Mouse (Mus musculus) neural tube, embryonic 12.5 days (tissue): ENCODE measurements around the gene Tnfrsf1a. TPM values are rescaled to one million over a fixed set of nuclear protein-coding genes. Genes with fewer than 3 reads are reported as not detected.
"Not testable (repeated sequence)": the region's sequence is repeated elsewhere in the genome, so short reads cannot be mapped to it uniquely, and the experiment has no call there.

Experiments
- ATAC-seq: fragments of 200-750 bp; cut with Nextera tagmentation; 2 replicates; pipeline ENCODE4 v1.8.0; 2017; ENCODE audit warnings: low read depth, mild to moderate bottlenecking, moderate TSS enrichment, moderate library complexity; ENCODE audit not compliant: low FRiP score
- H3K27ac ChIP-seq: fragments of 300-500 bp; sonication (generic); 2 replicates; pipeline ENCODE4 v1.5.1; 2016
- H3K27me3 ChIP-seq: fragments of 300-500 bp; sonication (generic); replicated peaks from 2 replicates; pipeline ENCODE4 v1.6.1; 2016; ENCODE audit warnings: mild to moderate bottlenecking
- H3K36me3 ChIP-seq: fragments of 300-500 bp; sonication (generic); 2 replicates; pipeline ENCODE4 v1.6.1; 2016; ENCODE audit warnings: mild to moderate bottlenecking
- H3K4me1 ChIP-seq: fragments of 300-500 bp; sonication (generic); 2 replicates; pipeline ENCODE4 v1.6.1; 2016
- H3K4me2 ChIP-seq: fragments of 300-500 bp; sonication (generic); replicated peaks from 2 replicates; pipeline ENCODE4 v1.6.1; 2016; ENCODE audit warnings: mild to moderate bottlenecking
- H3K4me3 ChIP-seq: fragments of 300-500 bp; sonication (generic); 2 replicates; pipeline ENCODE4 v1.5.1; 2016
- H3K9ac ChIP-seq: fragments of 300-500 bp; sonication (generic); 2 replicates; pipeline ENCODE4 v1.6.1; 2016; ENCODE audit warnings: mild to moderate bottlenecking
- H3K9me3 ChIP-seq: fragments of 300-500 bp; sonication (generic); 2 replicates; pipeline ENCODE4 v1.6.1; 2016; ENCODE audit warnings: mild to moderate bottlenecking
- WGBS: fragments of 180-500 bp; shearing (Covaris S2); methylation state at CpG from one replicate; pipeline ENCODE4 v1.1.7; 2016; 5-methylcytosine and 5-hydroxymethylcytosine counted together
- polyA plus RNA-seq: library from polyadenylated mRNA; unstranded; fragments of >200 nt; fragmentation: Nextera tagmentation; extraction: Ambion mirVana; gene quantifications from 2 replicates; pipeline ENCODE4 v1.2.1, GENCODE M21; 2016

Tnfrsf1a gene
- polyA plus RNA-seq, result 22.7 and 23.3 TPM in 2 replicates

DNA sequence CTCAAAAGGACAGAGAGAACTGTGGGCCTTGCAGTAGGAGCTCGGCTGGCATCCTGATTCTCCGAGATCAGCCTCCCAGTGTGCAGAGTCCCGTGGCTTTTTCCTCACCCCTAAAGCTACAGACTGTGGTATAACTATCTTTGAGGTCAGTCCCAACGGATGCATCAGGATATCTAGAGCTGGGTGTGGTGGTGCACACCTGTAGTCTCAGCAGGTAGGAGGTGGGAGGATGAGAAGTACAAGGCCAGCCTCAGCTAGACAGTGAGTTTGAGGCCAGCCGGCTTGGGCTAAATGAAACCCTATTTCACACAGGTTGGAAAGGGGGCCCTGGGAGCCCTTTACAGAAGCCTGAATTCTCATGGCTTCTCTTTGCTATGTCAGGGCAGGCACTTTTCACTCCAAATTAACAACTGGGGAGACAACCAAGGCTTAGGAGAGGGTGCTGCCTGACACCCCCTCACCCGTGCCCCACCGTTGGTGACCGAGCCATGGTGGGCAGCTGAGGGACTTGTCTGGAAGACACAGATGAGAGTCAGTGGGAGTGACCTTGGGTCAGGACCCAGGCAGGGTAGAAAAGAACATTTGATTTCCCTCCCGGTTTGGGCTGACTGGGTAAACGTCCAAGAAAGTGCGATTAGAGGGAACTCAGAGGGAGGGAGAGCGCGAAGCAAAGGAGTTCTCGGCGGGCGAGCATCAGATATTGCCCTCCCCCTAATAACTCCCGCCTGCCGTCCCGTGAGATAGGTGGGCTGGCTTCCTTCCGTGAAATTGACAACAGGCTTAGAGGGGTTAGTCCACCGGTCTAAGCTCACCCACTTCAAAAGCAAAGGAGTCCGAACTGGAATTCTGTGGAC lies at the start of gene Tnfrsf1a:
Tnfrsf1a (plus strand) TSS at position 642 of the 854 bp plus-strand sequence.
- H3K9me3 ChIP-seq, result no peaks in the 10 kb centered on the region
- peak within 1 kb of the TSS; percentile 17; the same call in 1 of the 2 replicates for H3K27ac ChIP-seq
- H3K4me1 ChIP-seq, result peaks cover 19% of the 10 kb centered on the region
- H3K9ac ChIP-seq, result peak within 1 kb of the TSS; percentile 65
- WGBS, result 5% methylated on average over 22 of the region's 22 CpGs
- H3K4me2 ChIP-seq, result peak within 1 kb of the TSS; percentile 79
- no peak for ATAC-seq
- no peaks in the 10 kb centered on the region for H3K36me3 ChIP-seq
- H3K4me3 ChIP-seq, result peak within 1 kb of the TSS; percentile 47
- peaks cover 10% of the 10 kb centered on the region for H3K27me3 ChIP-seq

- no peaks in the 10 kb centered on the region for H3K36me3 ChIP-seq
- H3K4me3 ChIP-seq, result no peak overlapping the region
- no peak overlapping the region for H3K9ac ChIP-seq
- no peak overlapping the region for H3K4me2 ChIP-seq
- H3K27me3 ChIP-seq, result no peaks in the 10 kb centered on the region
- H3K9me3 ChIP-seq, result no peaks in the 10 kb centered on the region
- 89% methylated on average over 1 of the region's 1 CpGs for WGBS
- H3K4me1 ChIP-seq, result no peaks in the 10 kb centered on the region
- H3K27ac ChIP-seq, result no peak overlapping the region
- no peak for ATAC-seq
Observed at GRCm38 (mm10) chr6:125300982-125301381, 48.2 kb upstream of the Tnfrsf1a start.

DNA sequence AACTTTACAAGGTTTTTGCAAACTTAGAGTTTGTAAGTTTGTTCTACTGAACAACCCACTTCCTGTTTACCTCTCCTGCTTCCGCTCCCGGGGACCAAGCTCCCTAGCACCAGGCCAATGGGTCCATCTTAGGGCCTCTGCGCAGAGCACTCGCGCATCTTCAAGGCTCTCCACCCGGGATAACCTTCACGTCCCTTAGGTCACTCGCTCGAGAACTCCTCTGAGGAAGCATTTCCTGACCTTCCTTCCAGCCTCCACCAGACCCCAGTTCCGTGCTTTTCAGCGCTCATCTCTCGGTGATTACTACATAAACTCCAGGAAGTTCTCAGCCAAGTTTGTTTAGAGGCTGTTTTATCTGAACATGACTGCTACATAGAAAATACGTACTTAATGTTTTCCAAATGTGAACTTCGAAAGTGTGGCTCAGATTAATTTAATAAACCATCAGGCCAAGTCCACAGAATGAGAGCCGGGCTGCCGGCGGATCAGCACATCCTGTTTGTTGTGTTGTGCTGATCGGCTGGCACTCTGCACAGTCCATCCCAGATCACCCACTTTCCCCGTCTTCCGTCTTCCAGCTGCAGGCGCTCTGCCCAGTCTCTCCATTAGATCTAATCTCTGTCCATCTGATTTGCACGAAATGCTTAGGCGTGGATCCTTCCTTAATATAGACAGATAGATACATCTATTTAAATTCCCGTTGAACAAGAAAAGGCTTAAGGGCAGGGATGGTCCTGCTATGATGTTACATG lies 46.8 kb upstream of the Tnfrsf1a start:
- no peak overlapping the region for H3K4me3 ChIP-seq
- 88% methylated on average over 24 of the region's 24 CpGs for WGBS
- no peak overlapping the region for H3K9ac ChIP-seq
- H3K4me2 ChIP-seq, result no peak overlapping the region
- H3K36me3 ChIP-seq, result no peaks in the 10 kb centered on the region
- H3K9me3 ChIP-seq, result no peaks in the 10 kb centered on the region
- ATAC-seq, result no peak
- no peaks in the 10 kb centered on the region for H3K4me1 ChIP-seq
- H3K27ac ChIP-seq, result no peak overlapping the region
- H3K27me3 ChIP-seq, result no peaks in the 10 kb centered on the region

GRCm38 (mm10) chr6:125303242-125303641 lies 45.9 kb upstream of the Tnfrsf1a start:
- H3K9me3 ChIP-seq, result no peaks in the 10 kb centered on the region
- 74% methylated on average over 4 of the region's 4 CpGs for WGBS
- no peak overlapping the region for H3K4me2 ChIP-seq
- ATAC-seq, result no peak
- no peaks in the 10 kb centered on the region for H3K36me3 ChIP-seq
- H3K4me3 ChIP-seq, result no peak overlapping the region
- H3K27ac ChIP-seq, result no peak overlapping the region
- H3K4me1 ChIP-seq, result no peaks in the 10 kb centered on the region
- no peak overlapping the region for H3K9ac ChIP-seq
- H3K27me3 ChIP-seq, result no peaks in the 10 kb centered on the region

GRCm38 (mm10) chr6:125304408-125304807 lies 44.8 kb upstream of the Tnfrsf1a start:
- not testable (repeated sequence) for H3K4me1 ChIP-seq, H3K4me2 ChIP-seq, H3K36me3 ChIP-seq, ATAC-seq, H3K9ac ChIP-seq, H3K27me3 ChIP-seq, H3K4me3 ChIP-seq, H3K27ac ChIP-seq, H3K9me3 ChIP-seq
- 89% methylated on average over 7 of the region's 7 CpGs for WGBS

- WGBS, result 91% methylated on average over 6 of the region's 6 CpGs
- no peak for ATAC-seq
Observed at GRCm38 (mm10) chr6:125305465-125305864, 43.7 kb upstream of the Tnfrsf1a start.

GRCm38 (mm10) chr6:125307091-125307490 lies 42.1 kb upstream of the Tnfrsf1a start:
- H3K27me3 ChIP-seq, result no peaks in the 10 kb centered on the region
- H3K9ac ChIP-seq, result no peak overlapping the region
- H3K9me3 ChIP-seq, result no peaks in the 10 kb centered on the region
- WGBS, result 91% methylated on average over 5 of the region's 5 CpGs
- no peak overlapping the region for H3K4me2 ChIP-seq
- H3K4me3 ChIP-seq, result no peak overlapping the region
- ATAC-seq, result no peak
- H3K27ac ChIP-seq, result no peak overlapping the region
- H3K36me3 ChIP-seq, result no peaks in the 10 kb centered on the region
- H3K4me1 ChIP-seq, result peaks cover 3% of the 10 kb centered on the region; the same call in 1 of the 2 replicates

More at GRCm38 (mm10) chr6:125305465-125305864, 43.7 kb upstream of the Tnfrsf1a start:
- H3K4me3 ChIP-seq, result no peak overlapping the region
- no peak overlapping the region for H3K9ac ChIP-seq
- H3K27ac ChIP-seq, result no peak overlapping the region
- no peaks in the 10 kb centered on the region for H3K36me3 ChIP-seq
- no peaks in the 10 kb centered on the region for H3K9me3 ChIP-seq
- H3K27me3 ChIP-seq, result no peaks in the 10 kb centered on the region
- no peak overlapping the region for H3K4me2 ChIP-seq
- peaks cover 3% of the 10 kb centered on the region; the same call in 1 of the 2 replicates for H3K4me1 ChIP-seq

DNA sequence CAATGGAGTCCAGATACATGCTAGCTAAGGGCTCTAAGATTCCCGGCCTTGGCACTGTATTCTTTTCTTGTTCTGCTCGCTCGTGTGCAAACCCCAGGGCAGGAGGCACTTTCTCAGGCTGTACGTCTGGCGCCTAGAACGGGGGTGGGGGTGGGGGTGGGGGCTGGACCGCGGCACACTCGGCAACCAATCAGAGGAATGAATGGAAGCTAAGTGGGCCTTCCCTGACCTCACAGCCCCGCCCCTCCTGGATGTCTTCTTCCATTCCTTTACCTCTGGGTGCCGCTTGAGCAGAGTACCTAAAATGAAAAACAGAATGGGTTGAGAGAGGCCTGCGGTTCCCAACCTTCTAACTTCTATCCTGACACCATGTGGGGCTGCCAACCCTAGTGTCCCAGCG lies 40.2 kb upstream of the Tnfrsf1a start:
- Histone ChIP-seq H3K4me3 (no peak overlapping the region), H3K4me1 (peaks cover 17% of the 10 kb centered on the region), H3K27me3 (peaks cover 3% of the 10 kb centered on the region; the same call in 1 of the 2 replicates), H3K9ac (no peak overlapping the region), H3K4me2 (peak overlapping the region; percentile 31), H3K27ac (no peak overlapping the region), H3K36me3 (no peaks in the 10 kb centered on the region), H3K9me3 (no peaks in the 10 kb centered on the region)
- 6% methylated on average over 13 of the region's 13 CpGs for WGBS
- 0 out of 2 replicates have a peak, but pooled peaks have one; percentile 13 for ATAC-seq

- H3K36me3 ChIP-seq, result no peaks in the 10 kb centered on the region
- WGBS, result 30% methylated on average over 5 of the region's 5 CpGs
- no peak overlapping the region for H3K27ac ChIP-seq
- no peaks in the 10 kb centered on the region for H3K9me3 ChIP-seq
- H3K9ac ChIP-seq, result no peak overlapping the region
- no peak overlapping the region for H3K4me3 ChIP-seq
- H3K4me2 ChIP-seq, result peak overlapping the region; percentile 31
- peaks cover 22% of the 10 kb centered on the region for H3K4me1 ChIP-seq
- H3K27me3 ChIP-seq, result peaks cover 3% of the 10 kb centered on the region; the same call in 1 of the 2 replicates
- no peak for ATAC-seq
Observed at GRCm38 (mm10) chr6:125309406-125309805, 39.8 kb upstream of the Tnfrsf1a start.

DNA sequence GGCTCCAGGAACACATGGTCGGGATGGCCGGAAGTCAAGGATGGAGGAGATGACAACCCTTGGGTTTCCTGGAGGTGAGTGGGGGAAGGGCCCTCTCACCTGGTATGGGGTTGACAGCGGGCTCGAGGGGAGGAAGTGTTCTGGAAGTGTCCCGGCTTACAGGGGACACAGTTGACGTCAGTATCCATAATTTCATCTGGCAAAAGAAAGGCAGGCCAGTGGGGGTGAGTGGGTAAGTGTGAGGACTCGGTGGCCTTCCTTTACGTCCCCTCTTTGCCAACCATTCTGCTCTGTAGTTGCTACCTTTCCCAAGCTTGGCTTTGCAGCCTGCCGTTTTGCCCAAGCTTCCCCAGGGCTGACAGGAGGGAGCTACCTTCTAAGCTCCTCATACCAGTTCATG lies 37.0 kb upstream of the Tnfrsf1a start:
- Histone ChIP-seq H3K4me3 (no peak overlapping the region), H3K27ac (no peak overlapping the region), H3K9ac (no peak overlapping the region), H3K4me1 (peaks cover 22% of the 10 kb centered on the region), H3K4me2 (peak overlapping the region; percentile 75; the same call in 1 of the 2 replicates), H3K9me3 (no peaks in the 10 kb centered on the region), H3K27me3 (peaks cover 3% of the 10 kb centered on the region; the same call in 1 of the 2 replicates), H3K36me3 (no peaks in the 10 kb centered on the region)
- whole genome bisulfite sequencing, result 88% methylated on average over 9 of the region's 9 CpGs
- ATAC-seq, result no peak

DNA sequence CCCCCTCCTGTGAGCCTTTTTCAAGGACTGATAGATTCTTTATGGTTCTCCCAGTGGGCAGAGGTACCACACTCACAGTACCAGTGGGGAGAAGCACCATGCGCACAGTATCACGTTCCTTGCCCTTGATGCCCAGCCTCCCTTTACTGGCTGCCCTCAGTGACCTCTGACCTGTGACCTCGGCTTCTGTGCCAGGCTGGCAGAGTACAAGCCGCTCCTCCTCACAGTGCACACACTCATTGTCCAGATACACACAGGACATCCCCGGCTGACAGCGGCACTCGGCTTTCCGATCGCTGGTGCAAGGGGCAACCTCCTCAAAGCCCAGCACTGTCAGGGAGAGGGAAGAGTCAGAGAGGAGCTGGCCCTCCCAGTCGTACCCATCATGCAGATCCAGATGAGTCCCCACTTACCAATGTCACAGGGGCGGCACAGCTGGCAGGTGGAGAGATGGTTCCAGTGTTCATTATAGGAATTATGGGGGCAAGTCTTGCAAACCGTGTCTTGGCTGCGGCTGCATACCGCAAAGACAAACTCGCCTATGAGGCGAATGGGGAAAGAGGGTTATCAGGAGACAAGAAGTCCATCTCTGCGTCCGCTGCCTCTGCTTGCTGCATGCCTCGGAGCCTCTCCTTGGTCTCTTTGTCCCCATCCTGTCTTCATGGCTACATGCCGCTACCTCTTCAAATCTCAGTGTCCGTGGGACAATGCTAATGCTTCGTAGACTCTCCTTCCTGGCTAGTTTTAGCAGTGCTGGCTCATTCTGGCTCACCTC lies 36.4 kb upstream of the Tnfrsf1a start:
- peaks cover 22% of the 10 kb centered on the region for H3K4me1 ChIP-seq
- no peaks in the 10 kb centered on the region for H3K36me3 ChIP-seq
- H3K9me3 ChIP-seq, result no peaks in the 10 kb centered on the region
- peaks cover 3% of the 10 kb centered on the region; the same call in 1 of the 2 replicates for H3K27me3 ChIP-seq
- peak overlapping the region; percentile 41 for H3K4me3 ChIP-seq
- peak overlapping the region; percentile 73; the same call in 1 of the 2 replicates for H3K9ac ChIP-seq
- H3K4me2 ChIP-seq, result peak overlapping the region; percentile 75
- 0 out of 2 replicates have a peak, but pooled peaks have one; percentile 7 for ATAC-seq
- WGBS, result 72% methylated on average over 22 of the region's 22 CpGs
- H3K27ac ChIP-seq, result no peak overlapping the region
